Mouse (Mus musculus): ENCODE results near the gene Sdhaf1. TPM values are rescaled to one million over a fixed set of nuclear protein-coding genes. Genes with fewer than 3 reads are reported as not detected.

Sdhaf1 gene
- polyA plus RNA-seq, 1 experiment from 2014 or later: 14.4 TPM

Other genes with a start within 250 kb of the Sdhaf1 start
- gene Gm26920, start 233.5 kb downstream of the Sdhaf1 start, polyA plus RNA-seq (2014; fragmentation: Nextera tagmentation; extraction: Ambion mirVana): 2.0 and 2.1 TPM in 2 replicates
- gene Zfp566, start 233.4 kb downstream of the Sdhaf1 start, polyA plus RNA-seq (2014; fragmentation: Nextera tagmentation; extraction: Ambion mirVana): 7.5 and 11.2 TPM in 2 replicates
- gene Zfp260, start 229.1 kb downstream of the Sdhaf1 start, polyA plus RNA-seq (2014; fragmentation: Nextera tagmentation; extraction: Ambion mirVana): 132 and 142 TPM in 2 replicates
- gene Zfp382, start 202.0 kb downstream of the Sdhaf1 start, polyA plus RNA-seq (2014; fragmentation: Nextera tagmentation; extraction: Ambion mirVana): 6.4 and 7.3 TPM in 2 replicates
- gene Zfp146, start 154.1 kb downstream of the Sdhaf1 start, polyA plus RNA-seq (2014; fragmentation: Nextera tagmentation; extraction: Ambion mirVana): 19.6 and 22.3 TPM in 2 replicates
- 5.7 and 8.2 TPM in 2 replicates for gene Cox7a1, start 139.8 kb downstream of the Sdhaf1 start, polyA plus RNA-seq (2014; fragmentation: Nextera tagmentation; extraction: Ambion mirVana)
- gene Capns1, start 125.1 kb downstream of the Sdhaf1 start, polyA plus RNA-seq (2014; fragmentation: Nextera tagmentation; extraction: Ambion mirVana): 95.8 and 99.8 TPM in 2 replicates
- 143 and 177 TPM in 2 replicates for gene Polr2i, start 91.9 kb downstream of the Sdhaf1 start, polyA plus RNA-seq (2014; fragmentation: Nextera tagmentation; extraction: Ambion mirVana)
- gene Tbcb, start 91.6 kb downstream of the Sdhaf1 start, polyA plus RNA-seq (2014; fragmentation: Nextera tagmentation; extraction: Ambion mirVana): 148 and 150 TPM in 2 replicates
- not detected in 2 replicates for gene Ovol3, start 88.2 kb downstream of the Sdhaf1 start, polyA plus RNA-seq (2014; fragmentation: Nextera tagmentation; extraction: Ambion mirVana)
- gene Thap8, start 43.8 kb downstream of the Sdhaf1 start, polyA plus RNA-seq (2014; fragmentation: Nextera tagmentation; extraction: Ambion mirVana): 0.25 and 0.34 TPM in 2 replicates
- gene Wdr62, start 43.5 kb downstream of the Sdhaf1 start, polyA plus RNA-seq (2014; fragmentation: Nextera tagmentation; extraction: Ambion mirVana): 7.9 and 9.8 TPM in 2 replicates
- gene Clip3, start 32.2 kb downstream of the Sdhaf1 start, polyA plus RNA-seq (2014; fragmentation: Nextera tagmentation; extraction: Ambion mirVana): 52.8 and 53.9 TPM in 2 replicates
- 70.1 and 76.2 TPM in 2 replicates for gene Alkbh6, start 15.2 kb downstream of the Sdhaf1 start, polyA plus RNA-seq (2014; fragmentation: Nextera tagmentation; extraction: Ambion mirVana)
- 49.0 and 53.2 TPM in 2 replicates for gene Syne4, start 9.1 kb downstream of the Sdhaf1 start, polyA plus RNA-seq (2014; fragmentation: Nextera tagmentation; extraction: Ambion mirVana)
- not detected in 2 replicates for gene E130208F15Rik, start 2.2 kb downstream of the Sdhaf1 start, polyA plus RNA-seq (2014; fragmentation: Nextera tagmentation; extraction: Ambion mirVana)
- 5.2 and 6.7 TPM in 2 replicates for gene Lrfn3, start 38.9 kb upstream of the Sdhaf1 start, polyA plus RNA-seq (2014; fragmentation: Nextera tagmentation; extraction: Ambion mirVana)
- gene Tyrobp, start 89.9 kb upstream of the Sdhaf1 start, polyA plus RNA-seq (2014; fragmentation: Nextera tagmentation; extraction: Ambion mirVana): 47.0 and 56.5 TPM in 2 replicates
- 1.1 TPM in 1 of 2 replicates, not detected in the other for gene Hcst, start 96.0 kb upstream of the Sdhaf1 start, polyA plus RNA-seq (2014; fragmentation: Nextera tagmentation; extraction: Ambion mirVana)
- gene Nfkbid, start 97.8 kb upstream of the Sdhaf1 start, polyA plus RNA-seq (2014; fragmentation: Nextera tagmentation; extraction: Ambion mirVana): 2.0 and 2.7 TPM in 2 replicates
- 37.4 and 39.0 TPM in 2 replicates for gene Aplp1, start 121.6 kb upstream of the Sdhaf1 start, polyA plus RNA-seq (2014; fragmentation: Nextera tagmentation; extraction: Ambion mirVana)
- 0.45 and 1.2 TPM in 2 replicates for gene Kirrel2, start 133.8 kb upstream of the Sdhaf1 start, polyA plus RNA-seq (2014; fragmentation: Nextera tagmentation; extraction: Ambion mirVana)
- 0.70 TPM in 1 of 2 replicates, not detected in the other for gene Nphs1, start 134.4 kb upstream of the Sdhaf1 start, polyA plus RNA-seq (2014; fragmentation: Nextera tagmentation; extraction: Ambion mirVana)
- gene Prodh2, start 169.7 kb upstream of the Sdhaf1 start, polyA plus RNA-seq (2014; fragmentation: Nextera tagmentation; extraction: Ambion mirVana): not detected in 2 replicates
- 13.2 and 13.4 TPM in 2 replicates for gene Arhgap33, start 211.2 kb upstream of the Sdhaf1 start, polyA plus RNA-seq (2014; fragmentation: Nextera tagmentation; extraction: Ambion mirVana)
- gene Hspb6, start 228.3 kb upstream of the Sdhaf1 start, polyA plus RNA-seq (2014; fragmentation: Nextera tagmentation; extraction: Ambion mirVana): 47.3 and 49.0 TPM in 2 replicates
- 18.7 and 22.8 TPM in 2 replicates for gene Proser3, start 228.4 kb upstream of the Sdhaf1 start, polyA plus RNA-seq (2014; fragmentation: Nextera tagmentation; extraction: Ambion mirVana)
- gene Lin37, start 235.9 kb upstream of the Sdhaf1 start, polyA plus RNA-seq (2014; fragmentation: Nextera tagmentation; extraction: Ambion mirVana): 40.8 and 43.7 TPM in 2 replicates
- gene U2af1l4, start 239.4 kb upstream of the Sdhaf1 start, polyA plus RNA-seq (2014; fragmentation: Nextera tagmentation; extraction: Ambion mirVana): 95.9 and 96.6 TPM in 2 replicates
- 7.1 and 10.0 TPM in 2 replicates for gene Gm49396, start 239.4 kb upstream of the Sdhaf1 start, polyA plus RNA-seq (2014; fragmentation: Nextera tagmentation; extraction: Ambion mirVana)
- gene Psenen, start 239.7 kb upstream of the Sdhaf1 start, polyA plus RNA-seq (2014; fragmentation: Nextera tagmentation; extraction: Ambion mirVana): 113 and 117 TPM in 2 replicates
- 1.3 and 2.6 TPM in 2 replicates for gene Igflr1, start 241.5 kb upstream of the Sdhaf1 start, polyA plus RNA-seq (2014; fragmentation: Nextera tagmentation; extraction: Ambion mirVana)

Measured in stomach, embryonic 14.5 days (tissue).